Comparison of ENCODE assay signal across 9 mouse cellular contexts in genomic region chr9:40227874-40228789, GRCm38 (mm10). TPM values are rescaled to one million over a fixed set of nuclear protein-coding genes. Genes with fewer than 3 reads are reported as not detected.
DNase-seq lines count a peak whose midpoint lies in the region; ATAC-seq and TF ChIP-seq lines count a peak whose summit lies in the region.
"Had no signal": no experiment of that assay in that cellular context is flagged by ENCODE, and none has a peak within 500 bp of the region (broad histone marks: within the 10 kb centered on the region; RNA-seq: fewer than 3 reads in every experiment).

No protein-coding gene starts in this region.

- no peaks in the 10 kb centered on the region for H3K36me3 ChIP-seq in kidney, adult 2 months (ENCODE audit: control insufficient read depth, insufficient read depth, low read length)
- H3K36me3 ChIP-seq in kidney, embryonic 15.5 days, result no peaks in the 10 kb centered on the region
- H3K36me3 ChIP-seq in MEL (ENCODE audit: control insufficient read depth in 1 of 2, insufficient read depth in 2 of 2, low read length in 2 of 2), result no peaks in the 10 kb centered on the region
- no peaks in the 10 kb centered on the region for H3K36me3 ChIP-seq in midbrain, embryonic 14.5 days (ENCODE audit: control insufficient read depth, insufficient read depth, low read length)
- H3K36me3 ChIP-seq: liver, embryonic 13.5 days had no signal

- H3K9me3 ChIP-seq in kidney, embryonic 15.5 days (replicated peaks), result no peaks in the 10 kb centered on the region
- no peaks in the 10 kb centered on the region for H3K9me3 ChIP-seq in MEL (replicated peaks; ENCODE audit: insufficient read depth, low read length)
- peaks cover 4% of the 10 kb centered on the region; the same call in 1 of the 2 replicates for H3K9me3 ChIP-seq in midbrain, embryonic 14.5 days (ENCODE audit: control insufficient read depth, low read length)
- H3K9me3 ChIP-seq: liver, embryonic 13.5 days had no signal

- TF ChIP-seq POLR2A in kidney, adult 2 months (IDR thresholded peaks at IDR 0.05; ENCODE audit: low read depth, low read length), result no peak
- TF ChIP-seq POLR2A in MEL (IDR thresholded peaks at IDR 0.05; ENCODE audit: control insufficient read depth in 1 of 2, insufficient read depth in 1 of 2, low read depth in 1 of 2, low read length in 2 of 2, poor library complexity in 1 of 2), result no peak

- H3K27me3 ChIP-seq in kidney, adult 2 months (replicated peaks; ENCODE audit: control insufficient read depth, insufficient read depth, low read length), result peaks cover 2% of the 10 kb centered on the region; the same call in 1 of the 2 replicates
- H3K27me3 ChIP-seq in kidney, embryonic 15.5 days, result no peaks in the 10 kb centered on the region
- no peaks in the 10 kb centered on the region for H3K27me3 ChIP-seq in MEL (ENCODE audit: control insufficient read depth in 1 of 2, insufficient read depth in 2 of 2, low read length in 2 of 2)
- H3K27me3 ChIP-seq in midbrain, embryonic 14.5 days (ENCODE audit: control insufficient read depth, insufficient read depth, low read length), result no peaks in the 10 kb centered on the region
- H3K27me3 ChIP-seq: liver, embryonic 13.5 days had no signal

- TF ChIP-seq CTCF in kidney, adult 2 months (conservative IDR thresholded peaks at IDR 0.05; ENCODE audit: insufficient read depth, insufficient read length, low read depth, low read length), result peak; percentile 30
- TF ChIP-seq CTCF in MEL (IDR thresholded peaks at IDR 0.05 in 2 of 3, conservative IDR thresholded peaks at IDR 0.05 in 1 of 3; ENCODE audit: control insufficient read depth in 1 of 3, insufficient read depth in 1 of 3, low read depth in 2 of 3, low read length in 3 of 3, poor library complexity in 1 of 3, severe bottlenecking in 1 of 3), result peak; percentile 31 to 58 (median 37); a peak in 4 of 6 replicates

- no peak for TF ChIP-seq EP300 in MEL (IDR thresholded peaks at IDR 0.05; ENCODE audit: low read depth in 1 of 2, low read length in 2 of 2)

- TF ChIP-seq RAD21 in MEL (IDR thresholded peaks at IDR 0.05; ENCODE audit: low read depth, low read length), result peak; percentile 54

- intact Hi-C loops in heart, postnatal 10 days (cut with DNase I), result loop anchor here (1.0 to 10.0 kb wide), 3 partner anchors 102 to 187 kb away; no protein-coding TSS in a partner anchor

- 71% methylated on average over 10 of the region's 10 CpGs for WGBS in kidney, adult 2 months
- WGBS in kidney, embryonic 15.5 days, result 71% methylated on average over 10 of the region's 10 CpGs
- 69% methylated on average over 10 of the region's 10 CpGs for WGBS in midbrain, embryonic 14.5 days

- no peak overlapping the region for H3K4me2 ChIP-seq in kidney, embryonic 15.5 days
- H3K4me2 ChIP-seq in midbrain, embryonic 14.5 days (ENCODE audit: low read length), result no peak overlapping the region
- H3K4me2 ChIP-seq: liver, embryonic 13.5 days had no signal

- H3K4me3 ChIP-seq in kidney, adult 2 months (ENCODE audit: insufficient read depth, low read depth, low read length), result no peak overlapping the region
- no peak overlapping the region for H3K4me3 ChIP-seq in kidney, embryonic 15.5 days (replicated peaks)
- no peak overlapping the region for H3K4me3 ChIP-seq in MEL (ENCODE audit: control insufficient read depth in 1 of 2, insufficient read depth in 1 of 2, low read depth in 2 of 2, low read length in 2 of 2)
- no peak overlapping the region for H3K4me3 ChIP-seq in midbrain, embryonic 14.5 days (replicated peaks; ENCODE audit: low read depth, low read length)
- H3K4me3 ChIP-seq: liver, embryonic 13.5 days had no signal

- no peak overlapping the region for H3K9ac ChIP-seq in kidney, embryonic 15.5 days
- H3K9ac ChIP-seq in MEL (ENCODE audit: control insufficient read depth, low read depth, low read length, poor library complexity, severe bottlenecking), result no peak overlapping the region
- no peak overlapping the region for H3K9ac ChIP-seq in midbrain, embryonic 14.5 days (replicated peaks; ENCODE audit: low read length)
- H3K9ac ChIP-seq: liver, embryonic 13.5 days had no signal

- peak; percentile 55 for DNase-seq in kidney, adult 2 months
- DNase-seq in MEL (ENCODE audit: low read depth, low spot score), result peak; percentile 47
- DNase-seq in cerebellum, postnatal 25 days, result peak; percentile 44 to 73
- peak; percentile 45 to 76 for DNase-seq in heart, postnatal 10 days
- peak; percentile 21 to 58 for DNase-seq in layer of hippocampus, adult 8-10 months (ENCODE audit: low spot score in 2 of 2)
- DNase-seq in midbrain, embryonic 14.5 days, result peak; percentile 93
- no peak for DNase-seq in ovary, postnatal 10 days (ENCODE audit: low spot score)
- DNase-seq: liver, embryonic 13.5 days had no signal

- ATAC-seq in kidney, embryonic 15.5 days (replicated peaks; ENCODE audit: low FRiP score), result no peak
- peak; percentile 78 for ATAC-seq in midbrain, embryonic 14.5 days (ENCODE audit: low FRiP score, low TSS enrichment)

- H3K79me2 ChIP-seq in MEL (ENCODE audit: control insufficient read depth, insufficient read depth, low read length, poor library complexity), result no peaks in the 10 kb centered on the region

- no peaks in the 10 kb centered on the region for H3K4me1 ChIP-seq in kidney, adult 2 months (ENCODE audit: control insufficient read depth, insufficient read depth, low read length)
- H3K4me1 ChIP-seq in kidney, embryonic 15.5 days, result no peaks in the 10 kb centered on the region
- no peaks in the 10 kb centered on the region for H3K4me1 ChIP-seq in MEL (ENCODE audit: control insufficient read depth in 1 of 2, insufficient read depth in 2 of 2, low read length in 2 of 2)
- H3K4me1 ChIP-seq in midbrain, embryonic 14.5 days (ENCODE audit: control insufficient read depth, insufficient read depth, low read length), result no peaks in the 10 kb centered on the region
- H3K4me1 ChIP-seq: liver, embryonic 13.5 days had no signal

- no peak overlapping the region for H3K27ac ChIP-seq in kidney, adult 2 months (ENCODE audit: insufficient read depth, low read depth, low read length)
- no peak overlapping the region for H3K27ac ChIP-seq in kidney, embryonic 15.5 days
- H3K27ac ChIP-seq in MEL (ENCODE audit: control insufficient read depth, low read depth, low read length), result no peak overlapping the region
- H3K27ac ChIP-seq in midbrain, embryonic 14.5 days (replicated peaks; ENCODE audit: low read depth, low read length), result no peak overlapping the region
- H3K27ac ChIP-seq: liver, embryonic 13.5 days had no signal

TF ChIP-seq in MEL, 35 proteins besides CTCF, POLR2A, EP300 and RAD21:
- TF ChIP-seq CHD2 (IDR thresholded peaks at IDR 0.05; ENCODE audit: low read length), result no peak
- TF ChIP-seq TAL1 (IDR thresholded peaks at IDR 0.05; ENCODE audit: low read length), result no peak
- no peak for TF ChIP-seq BHLHE40 (IDR thresholded peaks at IDR 0.05; ENCODE audit: borderline replicate concordance, low read depth, low read length)
- no peak for TF ChIP-seq SIN3A (IDR thresholded peaks at IDR 0.05; ENCODE audit: low read length)
- no peak for TF ChIP-seq GABPA (IDR thresholded peaks at IDR 0.05; ENCODE audit: low read depth, low read length)
- TF ChIP-seq ZNF384 (IDR thresholded peaks at IDR 0.05; ENCODE audit: low read depth, low read length), result no peak
- no peak for TF ChIP-seq CHD1 (IDR thresholded peaks at IDR 0.05; ENCODE audit: low read depth, low read length)
- TF ChIP-seq ZKSCAN1 (IDR thresholded peaks at IDR 0.05; ENCODE audit: low read depth, low read length), result no peak
- no peak for TF ChIP-seq KAT2A (conservative IDR thresholded peaks at IDR 0.05; ENCODE audit: low read depth, low read length)
- no peak for TF ChIP-seq RCOR1 (IDR thresholded peaks at IDR 0.05; ENCODE audit: low read depth, low read length)
- no peak for TF ChIP-seq NRF1 (IDR thresholded peaks at IDR 0.05; ENCODE audit: insufficient read depth, low read depth, low read length, poor library complexity, severe bottlenecking)
- no peak for TF ChIP-seq MAX (IDR thresholded peaks at IDR 0.05; ENCODE audit: low read length)
- no peak for TF ChIP-seq UBTF (IDR thresholded peaks at IDR 0.05; ENCODE audit: borderline replicate concordance, insufficient read depth, low read depth, low read length)
- TF ChIP-seq TBP (IDR thresholded peaks at IDR 0.05; ENCODE audit: low read depth, low read length), result no peak
- peak; percentile 42 for TF ChIP-seq SMC3 (IDR thresholded peaks at IDR 0.05; ENCODE audit: low read depth, low read length)
- 0 out of 2 replicates have a peak, but pooled peaks have one; percentile 9 for TF ChIP-seq ZC3H11A (IDR thresholded peaks at IDR 0.05; ENCODE audit: low read depth, low read length)
- no peak for TF ChIP-seq MYB (IDR thresholded peaks at IDR 0.05; ENCODE audit: low read depth, low read length)
TF ChIP-seq in MEL: peak in this region for 2.

RNA-seq across cellular contexts. Expression of gene Zfp202, which starts 36.0 kb away (rescaled TPM):
- polyA plus RNA-seq in kidney, adult 2 months (2012; rRNA removed), result 0.94 and 1.1 TPM in 2 replicates
- polyA plus RNA-seq in kidney, embryonic 15.5 days (2015; fragmentation: Nextera tagmentation; extraction: Ambion mirVana), result 6.8 and 7.5 TPM in 2 replicates
- total RNA-seq in MEL (2012; rRNA removed), result 1.9 and 2.7 TPM in 2 replicates
- polyA plus RNA-seq in MEL (2012; ENCODE audit: insufficient read depth in 1 of 2, insufficient read length in 2 of 2, low read depth in 1 of 2, low replicate concordance in 2 of 2, missing spikeins in 1 of 2), result 1 to 10 TPM in 1 of 2 experiments, not detected in 1; 2.8 TPM
- total RNA-seq in heart, postnatal 10 days (2021), result 1 to 10 TPM; 2.9 to 3.3 TPM
- 1 to 10 TPM; 3.7 to 5.1 (median 4.4) TPM for total RNA-seq in layer of hippocampus, adult 8-10 months (2022)
- polyA plus RNA-seq in midbrain, embryonic 14.5 days (2014; fragmentation: Nextera tagmentation; extraction: Ambion mirVana), result 11.6 and 11.7 TPM in 2 replicates

RNA-seq across cellular contexts. Expression of gene Scn3b, which starts 40.9 kb away (rescaled TPM):
- polyA plus RNA-seq in kidney, adult 2 months (2012; rRNA removed), result 0.05 and 0.38 TPM in 2 replicates
- 3.1 and 7.2 TPM in 2 replicates for polyA plus RNA-seq in kidney, embryonic 15.5 days (2015; fragmentation: Nextera tagmentation; extraction: Ambion mirVana)
- total RNA-seq in MEL (2012; rRNA removed), result not detected in 2 replicates
- polyA plus RNA-seq in MEL (2012; ENCODE audit: insufficient read depth in 1 of 2, insufficient read length in 2 of 2, low read depth in 1 of 2, low replicate concordance in 2 of 2, missing spikeins in 1 of 2), result not detected
- 1 to 10 TPM; 1.3 to 2.1 TPM for total RNA-seq in heart, postnatal 10 days (2021)
- 100 to 1,000 TPM; 166 to 246 (median 209) TPM for total RNA-seq in layer of hippocampus, adult 8-10 months (2022)
- polyA plus RNA-seq in midbrain, embryonic 14.5 days (2014; fragmentation: Nextera tagmentation; extraction: Ambion mirVana), result 142 and 154 TPM in 2 replicates

RNA-seq across cellular contexts. Expression of gene Olfr986, which starts 47.4 kb away (rescaled TPM):
- not detected in 2 replicates for polyA plus RNA-seq in kidney, adult 2 months (2012; rRNA removed)
- not detected in 2 replicates for polyA plus RNA-seq in kidney, embryonic 15.5 days (2015; fragmentation: Nextera tagmentation; extraction: Ambion mirVana)
- not detected in 2 replicates for total RNA-seq in MEL (2012; rRNA removed)
- not detected for polyA plus RNA-seq in MEL (2012; ENCODE audit: insufficient read depth in 1 of 2, insufficient read length in 2 of 2, low read depth in 1 of 2, low replicate concordance in 2 of 2, missing spikeins in 1 of 2)
- total RNA-seq in heart, postnatal 10 days (2021), result under 1 TPM in 1 of 2 experiments, not detected in 1; 0.07 TPM
- total RNA-seq in layer of hippocampus, adult 8-10 months (2022), result under 1 TPM in 1 of 4 experiments, not detected in 3; 0.18 TPM
- polyA plus RNA-seq in midbrain, embryonic 14.5 days (2014; fragmentation: Nextera tagmentation; extraction: Ambion mirVana), result not detected in 2 replicates
- polyA plus RNA-seq: liver, embryonic 13.5 days had no signal

Comparison
In these comparisons a context has a peak if more than half of its experiments do, and no peak if none do; other contexts are left out.
1. RNA of gene Scn3b, which starts 40.9 kb away (polyA plus RNA-seq): 142 to 154 TPM in midbrain, embryonic 14.5 days; 3.1 to 7.2 TPM in kidney, embryonic 15.5 days, 0.05 to 0.38 TPM in kidney, adult 2 months and not detected in MEL; every median in the first group is over 10 times any median in the second.